Mouse (Mus musculus) intestine, embryonic 14.5 days (tissue): ENCODE measurements around the gene Ssna1. TPM values are rescaled to one million over a fixed set of nuclear protein-coding genes. Genes with fewer than 3 reads are reported as not detected.
A peak's percentile ranks its signal among the peaks of the same experiment; 100 is the strongest.

Experiments
- ATAC-seq: fragments of 200-750 bp; cut with Nextera tagmentation; replicated peaks from 2 replicates; pipeline ENCODE4 v1.8.0; 2017; ENCODE audit warnings: low read depth, moderate number of reproducible peaks, moderate TSS enrichment, moderate library complexity; ENCODE audit not compliant: low FRiP score, low TSS enrichment
- DNase-seq: peaks from one replicate; pipeline ENCODE4 v3.0.0-alpha.2; 2018; ENCODE audit warnings: low spot score
- H3K27ac ChIP-seq: fragments of 300-500 bp; sonication (generic); 2 replicates; pipeline ENCODE4 v1.5.1; 2014; ENCODE audit warnings: low read depth, mild to moderate bottlenecking, control low read depth
- H3K27me3 ChIP-seq: fragments of 300-500 bp; sonication (generic); replicated peaks from 2 replicates; pipeline ENCODE4 v1.6.1; 2014; ENCODE audit warnings: low read length, control low read depth; ENCODE audit not compliant: control insufficient read depth, insufficient read depth
- H3K36me3 ChIP-seq: fragments of 300-500 bp; sonication (generic); 2 replicates; pipeline ENCODE4 v1.6.1; 2014; ENCODE audit warnings: low read length, control low read depth; ENCODE audit not compliant: control insufficient read depth, insufficient read depth
- H3K4me1 ChIP-seq: fragments of 300-500 bp; sonication (generic); replicated peaks from 2 replicates; pipeline ENCODE4 v1.6.1; 2014; ENCODE audit warnings: low read length, control low read depth, mixed read lengths; ENCODE audit not compliant: control insufficient read depth, insufficient read depth
- H3K4me2 ChIP-seq: fragments of 300-500 bp; sonication (generic); 2 replicates; pipeline ENCODE4 v1.6.1; 2014; ENCODE audit warnings: low read length
- H3K4me3 ChIP-seq: fragments of 300-500 bp; sonication (generic); 2 replicates; pipeline ENCODE4 v1.5.1; 2014; ENCODE audit warnings: low read depth, low read length, control low read depth, mixed read lengths
- H3K9ac ChIP-seq: fragments of 300-500 bp; sonication (generic); 2 replicates; pipeline ENCODE4 v1.6.1; 2014; ENCODE audit warnings: mild to moderate bottlenecking, low read length
- H3K9me3 ChIP-seq: fragments of 300-500 bp; sonication (generic); 2 replicates; pipeline ENCODE4 v1.6.1; 2016; ENCODE audit warnings: low read length, control low read depth; ENCODE audit not compliant: control insufficient read depth
- WGBS: fragments of 180-500 bp; shearing (Covaris S2); extraction: QIAGEN DNeasy Blood & Tissue Kit; methylation state at CpG from one replicate; pipeline ENCODE4 v1.1.7; 2014; 5-methylcytosine and 5-hydroxymethylcytosine counted together
- polyA plus RNA-seq: library from polyadenylated mRNA; unstranded; fragments of >200 nt; fragmentation: Nextera tagmentation; extraction: Ambion mirVana; gene quantifications from 2 replicates; pipeline ENCODE4 v1.2.1, GENCODE M21; 2014

Ssna1 gene
- polyA plus RNA-seq, 1 experiment from 2014 or later: 229 TPM

DNA sequence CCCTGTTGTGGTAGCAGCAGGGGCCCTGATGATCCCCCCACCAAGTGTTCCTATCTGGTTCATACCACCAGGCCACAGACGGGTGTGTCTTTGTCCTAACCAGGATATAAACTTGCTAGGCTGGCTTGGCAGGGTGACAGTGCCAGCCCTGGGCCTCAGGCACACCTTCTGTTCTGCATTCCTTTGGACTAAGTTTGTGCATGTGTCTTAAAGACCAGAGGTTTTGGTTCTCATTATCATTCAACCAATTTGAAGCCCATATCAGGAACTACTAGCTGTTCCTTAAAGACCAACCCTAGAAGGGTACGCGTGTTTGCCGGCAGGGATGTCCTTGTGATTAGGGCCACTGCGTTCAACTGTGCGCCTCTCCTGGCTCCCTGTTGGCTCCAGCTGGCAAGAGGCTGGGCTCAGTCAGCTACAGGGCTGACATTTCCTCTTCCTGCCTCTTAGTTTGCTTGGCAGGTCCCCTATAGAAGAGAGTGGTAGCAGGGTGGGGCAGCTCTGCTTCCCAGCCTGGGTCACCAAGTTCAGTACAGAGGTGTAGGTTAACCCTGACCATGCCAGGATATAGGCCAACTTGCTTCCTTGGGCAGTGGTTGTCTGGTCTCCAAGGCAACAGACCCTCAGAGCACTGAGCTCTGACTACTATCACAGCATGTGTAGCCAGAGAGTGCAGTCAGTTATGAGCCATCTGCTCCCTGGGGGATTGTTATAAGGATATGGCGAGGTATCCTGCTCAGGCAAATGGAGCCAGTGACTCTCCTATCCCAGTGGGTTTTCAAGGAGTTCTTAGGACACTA, 14.8 kb upstream of the Ssna1 start:
- no peak for DNase-seq
- H3K4me2 ChIP-seq: no peak overlapping the region

DNA sequence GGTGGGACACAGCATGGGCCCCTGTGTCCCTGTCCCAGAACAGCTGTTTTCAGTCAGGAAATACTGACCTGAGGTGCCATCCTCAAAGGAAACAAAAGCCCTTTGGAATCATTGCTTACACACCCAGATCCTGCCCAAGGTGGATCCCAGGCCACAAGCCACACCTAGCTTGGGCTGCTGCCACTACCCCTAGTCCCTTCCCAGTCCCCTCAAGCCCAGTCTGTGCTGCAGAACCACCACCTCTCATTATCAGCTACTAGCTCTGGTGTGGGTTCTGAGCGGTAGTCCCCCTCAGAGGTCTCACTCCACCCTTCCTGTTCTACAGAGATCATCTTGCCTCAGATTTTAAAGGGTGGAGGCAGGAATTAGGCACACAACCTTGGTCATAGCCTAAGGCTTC, 14.1 kb upstream of the Ssna1 start:
- ATAC-seq (no peak), DNase-seq (no peak)
- peak overlapping the region; percentile 2; the same call in 1 of the 2 replicates for H3K27ac ChIP-seq
- peaks cover 45% of the 10 kb centered on the region for H3K36me3 ChIP-seq
- 79% methylated on average over 1 of the region's 1 CpGs for WGBS
- no peaks in the 10 kb centered on the region for H3K4me1 ChIP-seq
- no peak overlapping the region for H3K4me3 ChIP-seq
- H3K9ac ChIP-seq: no peak overlapping the region
- no peaks in the 10 kb centered on the region for H3K9me3 ChIP-seq
- H3K4me2 ChIP-seq: no peak overlapping the region
- peaks cover 36% of the 10 kb centered on the region for H3K27me3 ChIP-seq

More for the DNA sequence above, 14.8 kb upstream of the Ssna1 start:
- 0 out of 2 replicates have a peak, but pooled peaks have one; percentile 37 for ATAC-seq
- no peak overlapping the region for H3K4me3 ChIP-seq
- peaks cover 2% of the 10 kb centered on the region; the same call in 1 of the 2 replicates for H3K4me1 ChIP-seq
- no peaks in the 10 kb centered on the region for H3K9me3 ChIP-seq
- peaks cover 43% of the 10 kb centered on the region for H3K27me3 ChIP-seq
- H3K36me3 ChIP-seq: peaks cover 41% of the 10 kb centered on the region
- WGBS: 54% methylated on average over 7 of the region's 7 CpGs
- peak overlapping the region; percentile 2; the same call in 1 of the 2 replicates for H3K27ac ChIP-seq
- no peak overlapping the region for H3K9ac ChIP-seq

DNA sequence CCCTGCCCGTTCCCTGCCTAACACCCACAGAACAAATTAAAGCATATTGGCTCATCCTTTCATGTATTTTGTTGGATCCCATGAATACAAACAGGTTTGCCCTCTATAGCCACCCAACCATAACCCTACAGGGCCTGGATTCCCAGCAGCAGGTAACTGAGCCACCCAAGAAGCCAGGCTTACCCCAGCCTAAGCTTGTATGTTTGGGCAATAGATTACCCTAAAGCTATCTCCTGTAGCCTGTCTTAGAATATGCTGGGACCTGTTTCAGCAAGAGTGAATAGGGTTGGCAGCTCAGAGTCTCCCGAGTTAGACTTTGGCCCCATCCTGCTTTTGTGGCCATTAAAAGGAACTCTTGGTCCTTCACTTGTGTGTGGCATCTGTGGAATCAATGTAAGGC, 13.3 kb upstream of the Ssna1 start:
- peaks cover 28% of the 10 kb centered on the region for H3K27me3 ChIP-seq
- DNase-seq (no peak), ATAC-seq (no peak)
- H3K27ac ChIP-seq: no peak overlapping the region
- no peak overlapping the region for H3K4me3 ChIP-seq
- H3K4me2 ChIP-seq: no peak overlapping the region
- 87% methylated on average over 2 of the region's 2 CpGs for WGBS
- H3K36me3 ChIP-seq: peaks cover 52% of the 10 kb centered on the region
- H3K4me1 ChIP-seq: no peaks in the 10 kb centered on the region
- no peak overlapping the region for H3K9ac ChIP-seq
- H3K9me3 ChIP-seq: no peaks in the 10 kb centered on the region

DNA sequence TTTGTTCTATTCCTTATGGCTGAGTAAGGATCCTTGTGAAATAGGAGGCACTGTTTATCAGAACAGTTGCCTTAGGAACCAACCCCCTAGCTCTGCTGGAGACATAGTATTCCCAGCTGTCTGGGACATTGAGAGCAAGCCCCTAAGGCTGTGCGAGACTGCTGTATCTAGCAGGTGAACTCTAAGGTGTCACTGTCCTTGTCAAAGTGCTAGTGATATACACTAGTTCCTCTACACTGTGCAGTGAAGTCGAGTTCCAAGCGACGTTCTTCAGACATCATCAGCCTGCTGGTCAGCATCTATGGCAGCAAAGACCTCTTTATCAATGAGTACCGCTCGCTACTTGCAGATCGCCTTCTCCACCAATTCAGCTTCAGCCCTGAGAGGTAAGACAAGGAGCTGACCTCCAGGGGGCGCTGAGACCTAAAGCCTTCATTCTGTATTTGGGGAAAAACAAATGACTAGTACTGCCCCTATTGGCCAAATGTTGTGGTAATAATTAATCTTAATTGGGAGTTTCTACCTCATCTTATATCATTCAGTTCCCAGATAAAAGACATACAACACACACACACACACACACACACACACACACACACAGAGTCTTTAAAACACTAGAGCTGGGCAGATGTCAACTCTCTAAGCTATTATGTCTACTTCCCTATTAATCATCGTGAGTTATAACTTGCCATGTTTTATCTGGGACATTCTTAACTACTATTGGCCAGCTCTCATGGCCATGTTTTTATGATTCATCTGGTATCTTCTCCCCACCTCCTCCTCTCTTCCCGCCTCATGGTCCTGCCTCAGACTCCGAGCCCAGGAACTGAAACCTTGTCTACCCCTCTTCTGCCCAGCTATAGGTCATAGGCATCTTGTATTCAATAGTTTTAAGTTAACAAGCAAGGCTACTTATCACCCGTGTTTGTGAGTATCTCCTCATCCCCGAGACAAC, 7.0 kb upstream of the Ssna1 start:
- DNase-seq (peak; percentile 93), ATAC-seq (no peak)
- no peak overlapping the region for H3K4me3 ChIP-seq
- no peaks in the 10 kb centered on the region for H3K9me3 ChIP-seq
- 65% methylated on average over 13 of the region's 13 CpGs for WGBS
- H3K9ac ChIP-seq: no peak overlapping the region
- no peaks in the 10 kb centered on the region for H3K27me3 ChIP-seq
- H3K27ac ChIP-seq: no peak overlapping the region
- no peak overlapping the region for H3K4me2 ChIP-seq
- peaks cover 95% of the 10 kb centered on the region for H3K36me3 ChIP-seq
- no peaks in the 10 kb centered on the region for H3K4me1 ChIP-seq

DNA sequence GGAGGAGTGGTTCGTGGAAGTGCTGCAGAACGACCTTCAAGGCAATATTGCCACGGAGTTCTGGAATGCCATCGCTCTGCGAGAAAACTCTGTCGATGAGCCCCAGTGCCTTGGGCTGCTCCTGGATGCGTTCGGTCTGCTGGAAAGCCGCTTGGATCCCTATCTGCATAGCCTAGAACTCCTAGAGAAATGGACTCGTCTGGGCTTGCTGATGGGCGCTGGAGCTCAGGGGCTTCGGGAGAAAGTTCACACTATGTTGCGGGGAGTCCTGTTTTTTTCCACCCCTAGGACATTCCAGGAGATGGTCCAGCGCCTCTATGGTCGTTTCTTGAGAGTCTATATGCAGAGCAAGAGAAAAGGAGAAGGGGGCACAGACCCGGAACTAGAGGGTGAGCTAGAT, 772 bp upstream of the Ssna1 start:
- Histone ChIP-seq H3K27me3 (no peaks in the 10 kb centered on the region), H3K4me3 (peak overlapping the region; percentile 91), H3K4me2 (peak overlapping the region; percentile 98), H3K27ac (peak overlapping the region; percentile 20; the same call in 1 of the 2 replicates), H3K4me1 (peaks cover 24% of the 10 kb centered on the region), H3K36me3 (peaks cover 71% of the 10 kb centered on the region), H3K9me3 (no peaks in the 10 kb centered on the region), H3K9ac (peak overlapping the region; percentile 83)
- 33% methylated on average over 16 of the region's 16 CpGs for WGBS
- DNase-seq (no peak), ATAC-seq (no peak)

- peaks cover 66% of the 10 kb centered on the region for H3K36me3 ChIP-seq
- peak; percentile 77 for ATAC-seq
- DNase-seq: no peak
- under 1% methylated on average over 29 of the region's 29 CpGs for WGBS
- H3K9ac ChIP-seq: peak overlapping the region; percentile 83
- no peaks in the 10 kb centered on the region for H3K27me3 ChIP-seq
- H3K4me1 ChIP-seq: peaks cover 24% of the 10 kb centered on the region
- peak overlapping the region; percentile 98 for H3K4me2 ChIP-seq
- peak overlapping the region; percentile 91 for H3K4me3 ChIP-seq
- peak overlapping the region; percentile 20; the same call in 1 of the 2 replicates for H3K27ac ChIP-seq
- no peaks in the 10 kb centered on the region for H3K9me3 ChIP-seq
These were observed 277 bp upstream of the Ssna1 start for GRCm38 (mm10) chr2:25272515-25272914.

DNA sequence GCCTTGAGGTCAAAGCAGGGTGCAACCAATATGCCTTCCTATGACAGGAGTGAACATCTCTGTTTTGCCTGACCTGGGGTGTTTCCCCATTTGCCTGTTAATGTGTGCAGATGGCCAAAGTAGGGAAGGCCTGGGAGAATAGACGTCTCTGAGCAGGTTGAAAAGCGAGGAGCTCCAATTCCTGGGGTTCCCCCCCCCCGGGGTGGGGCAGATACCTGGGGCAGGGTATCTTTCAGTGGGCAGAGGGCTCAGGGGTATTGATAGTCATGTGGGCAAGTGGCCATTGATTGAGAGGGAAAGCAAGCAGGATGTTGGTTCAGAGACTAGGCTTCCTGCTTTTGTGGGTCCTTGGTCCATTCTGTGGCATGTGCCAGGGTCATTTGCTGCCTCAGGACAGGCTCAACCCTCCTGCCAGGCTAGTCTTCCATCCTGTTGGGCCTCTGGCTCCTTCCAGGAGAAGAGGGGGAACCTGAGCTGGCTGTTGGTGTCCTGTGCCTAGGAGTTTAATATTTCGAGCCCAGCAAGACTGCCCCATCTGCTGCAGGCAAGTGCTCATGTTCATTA, 4.4 kb downstream of the Ssna1 start:
- H3K27ac ChIP-seq: no peak overlapping the region
- WGBS: 67% methylated on average over 4 of the region's 4 CpGs
- no peak overlapping the region for H3K4me2 ChIP-seq
- ATAC-seq (no peak), DNase-seq (no peak)
- 0 out of 2 replicates have a peak overlapping the region, but pooled peaks have one; percentile 20 for H3K9ac ChIP-seq
- H3K9me3 ChIP-seq: no peaks in the 10 kb centered on the region
- H3K4me3 ChIP-seq: no peak overlapping the region
- peaks cover 32% of the 10 kb centered on the region for H3K4me1 ChIP-seq
- H3K27me3 ChIP-seq: peaks cover 10% of the 10 kb centered on the region; the same call in 1 of the 2 replicates
- H3K36me3 ChIP-seq: peaks cover 24% of the 10 kb centered on the region

- ATAC-seq: no peak
- no peak overlapping the region for H3K27ac ChIP-seq
These were observed 5.0 kb downstream of the Ssna1 start for GRCm38 (mm10) chr2:25267241-25267640.

More at GRCm38 (mm10) chr2:25267241-25267640, 5.0 kb downstream of the Ssna1 start:
- peaks cover 10% of the 10 kb centered on the region; the same call in 1 of the 2 replicates for H3K27me3 ChIP-seq
- no peaks in the 10 kb centered on the region for H3K9me3 ChIP-seq
- H3K4me3 ChIP-seq: no peak overlapping the region
- H3K36me3 ChIP-seq: peaks cover 24% of the 10 kb centered on the region
- DNase-seq: no peak
- peaks cover 32% of the 10 kb centered on the region for H3K4me1 ChIP-seq
- H3K9ac ChIP-seq: 0 out of 2 replicates have a peak overlapping the region, but pooled peaks have one; percentile 20
- H3K4me2 ChIP-seq: no peak overlapping the region
